Mouse (Mus musculus) hindbrain, embryonic 16.5 days (tissue): ENCODE results near the gene Armc9. TPM values are rescaled to one million over a fixed set of nuclear protein-coding genes. Genes with fewer than 3 reads are reported as not detected.
A peak's percentile ranks its signal among the peaks of the same experiment; 100 is the strongest.

Experiments used
- ATAC-seq: fragments of 200-750 bp; cut with Nextera tagmentation; 2 replicates; pipeline ENCODE4 v1.8.0; 2017; ENCODE audit warnings: moderate TSS enrichment, moderate library complexity
- H3K27ac ChIP-seq: fragments of 300-500 bp; sonication (generic); 2 replicates; pipeline ENCODE4 v1.5.1; 2014; ENCODE audit warnings: low read depth, mild to moderate bottlenecking, control low read depth, low read length, moderate library complexity
- H3K27me3 ChIP-seq: fragments of 300-500 bp; sonication (generic); replicated peaks from 2 replicates; pipeline ENCODE4 v1.6.1; 2014; ENCODE audit warnings: low read length; ENCODE audit not compliant: control insufficient read depth, insufficient read depth
- H3K36me3 ChIP-seq: fragments of 300-500 bp; sonication (generic); 2 replicates; pipeline ENCODE4 v1.6.1; 2014; ENCODE audit warnings: mild to moderate bottlenecking, low read length, moderate library complexity, mixed read lengths; ENCODE audit not compliant: control insufficient read depth, insufficient read depth
- H3K4me1 ChIP-seq: fragments of 300-500 bp; sonication (generic); 2 replicates; pipeline ENCODE4 v1.6.1; 2014; ENCODE audit warnings: low read depth, low read length; ENCODE audit not compliant: control insufficient read depth, insufficient read depth
- H3K4me2 ChIP-seq: fragments of 300-500 bp; sonication (generic); 2 replicates; pipeline ENCODE4 v1.6.1; 2014; ENCODE audit warnings: mild to moderate bottlenecking, low read length, control low read depth, moderate library complexity
- H3K4me3 ChIP-seq: fragments of 300-500 bp; sonication (generic); 2 replicates; pipeline ENCODE4 v1.5.1; 2014; ENCODE audit warnings: mild to moderate bottlenecking, low read length, control low read depth, moderate library complexity
- H3K9ac ChIP-seq: fragments of 300-500 bp; sonication (generic); 2 replicates; pipeline ENCODE4 v1.6.1; 2014; ENCODE audit warnings: low read depth, mild to moderate bottlenecking, control low read depth, low read length, moderate library complexity
- H3K9me3 ChIP-seq: fragments of 300-500 bp; sonication (generic); 2 replicates; pipeline ENCODE4 v1.6.1; 2014; ENCODE audit warnings: mild to moderate bottlenecking, low read length, moderate library complexity; ENCODE audit not compliant: control insufficient read depth
- whole genome bisulfite sequencing: fragments of 180-500 bp; shearing (Covaris S2); extraction: QIAGEN DNeasy Blood & Tissue Kit; methylation state at CpG from one replicate; pipeline ENCODE4 v1.1.7; 2014; 5-methylcytosine and 5-hydroxymethylcytosine counted together
- polyA plus RNA-seq: library from polyadenylated mRNA; unstranded; fragments of >200 nt; fragmentation: Nextera tagmentation; extraction: Ambion mirVana; gene quantifications from 2 replicates; pipeline ENCODE4 v1.2.1, GENCODE M21; 2015

Gene Armc9
- polyA plus RNA-seq, 1 experiment from 2014 or later, result 34.5 TPM

DNA sequence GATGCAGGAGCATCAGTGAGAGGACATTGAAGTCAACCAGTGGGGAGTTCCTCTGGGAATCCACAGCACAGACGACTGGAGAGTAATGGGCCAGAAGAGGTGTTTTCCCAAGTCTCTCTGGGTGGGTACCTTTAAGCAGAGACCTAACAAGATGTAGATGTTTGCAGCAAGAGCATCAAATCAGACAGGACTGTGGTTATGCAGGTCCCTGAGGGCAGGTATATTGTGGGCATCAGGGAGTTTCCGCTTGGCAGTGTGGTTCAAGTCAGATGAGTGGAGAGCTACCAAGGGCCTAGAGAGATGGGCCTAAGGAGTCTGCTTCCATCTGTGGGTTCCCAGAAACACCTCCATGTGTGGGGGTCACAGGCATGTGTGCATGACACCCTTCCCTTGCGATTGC, 1.5 kb downstream of the Armc9 start:
- Histone ChIP-seq H3K9me3 (no peaks in the 10 kb centered on the region), H3K4me1 (peaks cover 12% of the 10 kb centered on the region), H3K4me3 (no peak overlapping the region), H3K27ac (no peak overlapping the region), H3K36me3 (peaks cover 7% of the 10 kb centered on the region; the same call in 1 of the 2 replicates), H3K27me3 (no peaks in the 10 kb centered on the region), H3K9ac (no peak overlapping the region), H3K4me2 (no peak overlapping the region)
- 90% methylated on average over 3 of the region's 3 CpGs for WGBS
- ATAC-seq, result no peak

DNA sequence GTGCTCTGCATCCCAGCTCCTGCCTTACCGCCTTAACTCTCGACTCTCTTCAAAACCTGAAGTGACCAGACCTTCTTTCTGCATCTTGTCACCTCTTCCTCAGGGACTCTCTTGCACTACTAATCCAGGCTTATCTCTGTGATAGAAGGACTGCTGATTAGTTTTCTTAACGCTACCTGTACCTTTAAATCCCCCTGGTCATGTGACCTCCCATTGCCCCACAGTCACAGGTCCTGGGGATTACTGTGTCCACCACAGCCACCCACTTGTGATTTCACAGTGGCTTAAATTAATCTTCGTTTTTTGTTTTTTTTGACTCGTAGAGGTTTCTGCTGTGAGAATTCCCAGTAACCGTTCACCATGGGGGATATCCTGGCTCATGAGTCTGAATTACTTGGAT, 2.0 kb downstream of the Armc9 start:
- Histone ChIP-seq H3K27ac (no peak overlapping the region), H3K36me3 (peaks cover 9% of the 10 kb centered on the region; the same call in 1 of the 2 replicates), H3K9me3 (no peaks in the 10 kb centered on the region), H3K4me3 (no peak overlapping the region), H3K4me1 (peaks cover 12% of the 10 kb centered on the region), H3K9ac (no peak overlapping the region), H3K27me3 (no peaks in the 10 kb centered on the region), H3K4me2 (no peak overlapping the region)
- WGBS, result 91% methylated on average over 6 of the region's 6 CpGs
- no peak for ATAC-seq

DNA sequence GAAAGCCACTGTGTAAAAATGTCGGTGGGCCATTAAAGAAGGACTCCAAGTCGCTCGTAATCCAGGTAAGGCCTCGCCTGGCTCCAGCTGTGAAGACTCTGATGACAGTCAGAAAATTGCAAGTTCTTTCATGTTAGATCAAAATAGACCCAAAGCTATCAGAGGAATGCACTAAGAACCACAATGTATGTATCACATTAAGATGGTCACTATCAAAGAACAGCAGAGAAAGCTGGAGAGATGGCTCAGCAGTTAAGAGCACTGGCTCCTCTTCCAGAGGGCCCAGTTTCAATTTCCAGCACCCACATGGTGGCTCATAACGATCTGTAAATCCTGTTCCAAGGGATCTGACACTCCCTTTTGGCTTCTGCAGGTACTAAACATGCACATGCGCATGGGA, 5.5 kb downstream of the Armc9 start:
- WGBS, result 95% methylated on average over 6 of the region's 6 CpGs
- ATAC-seq, result no peak
- Histone ChIP-seq H3K9me3 (no peaks in the 10 kb centered on the region), H3K4me2 (no peak overlapping the region), H3K27ac (no peak overlapping the region), H3K27me3 (no peaks in the 10 kb centered on the region), H3K9ac (no peak overlapping the region), H3K36me3 (peaks cover 19% of the 10 kb centered on the region), H3K4me3 (no peak overlapping the region), H3K4me1 (peaks cover 8% of the 10 kb centered on the region)

DNA sequence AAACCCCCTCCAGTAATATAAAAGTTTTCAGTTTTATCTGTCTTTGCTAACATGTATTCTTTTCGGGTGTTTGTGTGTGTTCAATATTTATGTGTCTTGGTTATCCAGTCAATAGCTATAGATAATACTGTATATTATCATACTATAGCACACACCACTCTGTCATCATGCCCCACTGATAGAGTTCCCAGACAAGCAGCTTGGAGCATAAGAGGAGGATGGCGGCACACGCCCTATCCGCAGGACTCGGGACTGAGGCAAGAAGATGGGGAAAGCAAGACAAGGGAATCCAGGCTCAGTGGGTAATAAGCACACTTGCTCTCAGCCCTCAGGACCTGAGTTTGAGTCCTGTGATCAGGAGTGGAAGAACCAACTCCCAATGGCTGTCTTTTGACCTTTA, 5.9 kb downstream of the Armc9 start:
- Histone ChIP-seq H3K36me3 (peaks cover 23% of the 10 kb centered on the region), H3K9ac (no peak overlapping the region), H3K4me3 (no peak overlapping the region), H3K27me3 (no peaks in the 10 kb centered on the region), H3K9me3 (no peaks in the 10 kb centered on the region), H3K4me1 (peaks cover 3% of the 10 kb centered on the region), H3K4me2 (no peak overlapping the region), H3K27ac (no peak overlapping the region)
- no peak for ATAC-seq
- WGBS, result 95% methylated on average over 5 of the region's 5 CpGs

DNA sequence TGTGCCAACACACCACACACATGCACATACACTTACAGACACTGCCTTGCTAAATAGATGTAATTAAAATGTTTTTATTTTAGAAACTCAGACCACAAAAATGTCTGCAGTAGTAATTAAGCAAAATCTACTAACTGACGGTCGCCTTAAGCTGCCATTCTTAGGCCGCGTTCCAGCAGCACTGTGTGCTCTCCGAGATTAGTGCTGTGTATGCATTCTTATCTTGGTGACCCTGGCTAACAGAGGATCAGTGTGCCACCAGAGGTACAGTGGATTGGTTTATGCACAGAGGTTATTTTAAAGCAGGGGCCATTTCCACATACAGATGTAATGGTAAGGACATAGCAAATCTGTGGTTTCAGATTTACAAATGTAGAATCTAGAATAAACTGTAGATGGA, 6.5 kb downstream of the Armc9 start:
- H3K9me3 ChIP-seq, result no peaks in the 10 kb centered on the region
- no peak overlapping the region for H3K27ac ChIP-seq
- H3K4me3 ChIP-seq, result no peak overlapping the region
- no peak overlapping the region for H3K9ac ChIP-seq
- WGBS, result 95% methylated on average over 5 of the region's 5 CpGs
- ATAC-seq, result no peak
- H3K27me3 ChIP-seq, result no peaks in the 10 kb centered on the region
- H3K36me3 ChIP-seq, result peaks cover 23% of the 10 kb centered on the region
- no peaks in the 10 kb centered on the region for H3K4me1 ChIP-seq
- H3K4me2 ChIP-seq, result no peak overlapping the region

DNA sequence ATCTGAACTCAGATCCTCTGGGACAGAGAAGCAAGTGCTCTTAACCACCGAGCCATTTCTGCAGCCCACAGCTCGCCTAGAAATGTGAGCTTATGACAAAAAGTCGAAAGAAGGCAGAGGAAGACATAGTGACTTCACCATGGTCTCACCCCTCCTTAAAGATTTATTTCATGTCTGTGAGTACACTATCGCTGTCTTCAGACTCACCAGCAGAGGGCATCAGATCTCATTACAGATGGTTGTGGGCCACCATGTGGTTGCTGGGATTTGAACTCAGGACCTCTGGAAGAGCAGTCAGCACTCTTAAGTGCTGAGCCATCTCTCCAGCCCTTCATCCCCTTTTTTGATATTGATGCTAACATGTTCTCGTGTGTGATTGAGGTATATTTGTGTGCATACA, 20.0 kb downstream of the Armc9 start:
- no peak for ATAC-seq
- H3K4me1 ChIP-seq, result no peaks in the 10 kb centered on the region
- H3K9ac ChIP-seq, result no peak overlapping the region
- H3K4me3 ChIP-seq, result no peak overlapping the region
- WGBS, result 100% methylated on average over 5 of the region's 5 CpGs
- H3K36me3 ChIP-seq, result peaks cover 28% of the 10 kb centered on the region
- no peak overlapping the region for H3K4me2 ChIP-seq
- no peaks in the 10 kb centered on the region for H3K27me3 ChIP-seq
- H3K9me3 ChIP-seq, result no peaks in the 10 kb centered on the region
- H3K27ac ChIP-seq, result no peak overlapping the region

DNA sequence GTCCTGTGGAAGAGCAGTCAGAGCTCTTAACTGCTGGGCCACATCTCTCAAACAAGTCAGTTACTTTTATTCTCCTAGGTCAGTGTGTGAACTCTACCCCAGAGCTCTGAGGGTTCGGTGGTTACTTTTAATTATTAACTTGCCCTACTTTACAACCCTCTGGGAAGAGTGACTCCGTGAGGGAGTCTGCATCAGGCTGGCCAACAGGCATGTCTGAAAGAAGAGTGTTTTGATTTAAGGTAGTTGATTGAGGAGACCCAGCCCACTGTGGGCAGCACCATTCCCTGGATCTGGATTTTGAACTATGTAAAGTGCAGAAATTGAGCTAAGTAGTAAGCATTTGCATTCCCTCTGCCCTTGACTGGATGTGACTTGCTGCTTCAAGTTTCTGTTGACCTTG, 21.5 kb downstream of the Armc9 start:
- no peak overlapping the region for H3K9ac ChIP-seq
- no peak overlapping the region for H3K4me3 ChIP-seq
- 56% methylated on average over 2 of the region's 2 CpGs for WGBS
- no peaks in the 10 kb centered on the region for H3K4me1 ChIP-seq
- no peak for ATAC-seq
- no peak overlapping the region for H3K4me2 ChIP-seq
- H3K36me3 ChIP-seq, result peaks cover 23% of the 10 kb centered on the region
- no peak overlapping the region for H3K27ac ChIP-seq
- no peaks in the 10 kb centered on the region for H3K9me3 ChIP-seq
- H3K27me3 ChIP-seq, result no peaks in the 10 kb centered on the region

DNA sequence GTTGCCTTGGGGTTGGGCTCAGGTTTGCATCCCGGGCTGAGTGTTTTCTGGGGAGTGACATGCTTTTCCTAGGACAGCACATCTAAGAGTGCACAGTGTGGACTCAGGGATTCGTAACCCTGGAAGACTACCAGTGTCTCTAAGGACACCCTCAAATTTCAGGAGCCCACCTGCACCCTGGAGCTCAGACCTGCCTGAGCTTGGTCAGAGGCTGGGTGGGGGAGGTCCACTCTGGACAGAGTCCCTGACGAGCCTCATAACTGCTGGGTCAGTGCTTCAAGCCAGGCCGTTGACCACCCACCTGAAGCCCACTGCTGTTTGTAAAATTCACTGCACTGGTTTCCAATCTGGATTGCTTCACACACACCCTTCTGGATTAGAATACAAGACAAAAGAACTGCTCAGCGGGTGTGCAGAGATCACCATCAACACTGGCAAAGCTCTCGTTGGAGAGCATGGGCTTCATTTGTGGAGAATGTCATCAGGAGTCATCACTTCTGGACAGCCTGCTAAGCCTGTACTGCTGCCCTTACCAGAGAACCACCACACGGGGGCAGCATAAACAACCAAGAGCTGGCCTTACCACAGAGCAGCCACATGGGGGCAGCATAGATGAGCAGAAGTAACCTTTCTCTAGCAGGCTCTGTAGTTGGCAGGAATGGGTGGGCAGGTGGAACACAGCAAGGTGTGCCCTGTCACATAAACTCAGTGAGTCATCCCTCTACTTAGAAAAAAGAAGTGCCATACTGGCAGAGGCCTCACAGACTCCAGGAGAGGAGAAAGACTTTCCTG, 24.1 kb downstream of the Armc9 start:
- no peak overlapping the region for H3K27ac ChIP-seq
- H3K36me3 ChIP-seq, result peaks cover 12% of the 10 kb centered on the region; the same call in 1 of the 2 replicates
- no peaks in the 10 kb centered on the region for H3K27me3 ChIP-seq
- no peaks in the 10 kb centered on the region for H3K4me1 ChIP-seq
- H3K4me3 ChIP-seq, result no peak overlapping the region
- WGBS, result 46% methylated on average over 7 of the region's 7 CpGs
- H3K4me2 ChIP-seq, result no peak overlapping the region
- peak; percentile 69 for ATAC-seq
- no peak overlapping the region for H3K9ac ChIP-seq
- no peaks in the 10 kb centered on the region for H3K9me3 ChIP-seq

DNA sequence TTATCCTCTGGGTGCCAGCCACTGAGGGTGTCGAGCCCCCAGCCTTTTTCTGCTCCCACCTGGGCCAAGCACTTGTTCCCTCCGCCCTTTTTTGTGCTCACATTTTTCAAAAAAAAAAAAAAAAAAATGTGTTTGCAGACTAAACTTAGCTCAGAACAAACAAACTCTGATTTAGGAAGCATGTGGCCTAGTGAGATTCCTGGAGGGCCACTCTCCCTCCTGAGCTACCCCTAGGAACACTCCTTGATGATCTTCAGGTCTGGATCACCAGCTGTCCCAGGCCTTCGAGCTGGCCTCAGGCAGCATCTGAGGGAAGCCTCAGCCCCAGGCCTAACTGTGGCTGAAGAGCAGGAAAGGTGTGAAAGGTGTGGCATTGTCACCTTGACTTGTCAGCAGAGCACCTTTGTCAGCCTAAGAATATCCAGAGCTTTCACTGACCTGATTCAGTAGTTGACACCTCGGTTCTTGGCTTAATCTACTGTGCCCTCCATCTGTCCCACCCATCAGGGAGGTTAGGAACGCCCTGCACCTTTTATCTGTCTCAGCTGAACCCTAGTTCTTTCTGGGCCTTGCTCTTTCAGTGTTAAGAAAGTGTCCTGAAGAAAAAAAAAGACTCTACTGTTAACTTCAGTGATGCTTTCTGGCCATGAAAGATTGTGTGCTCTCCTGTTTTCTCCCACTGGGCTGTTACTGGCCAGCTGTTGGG, 27.6 kb downstream of the Armc9 start:
- Histone ChIP-seq H3K4me1 (no peaks in the 10 kb centered on the region), H3K9me3 (no peaks in the 10 kb centered on the region), H3K36me3 (peaks cover under 1% of the 10 kb centered on the region; the same call in 1 of the 2 replicates), H3K27ac (no peak overlapping the region), H3K27me3 (no peaks in the 10 kb centered on the region), H3K4me2 (no peak overlapping the region), H3K9ac (no peak overlapping the region), H3K4me3 (no peak overlapping the region)
- no peak for ATAC-seq
- 83% methylated on average over 5 of the region's 5 CpGs for WGBS
